Mouse (Mus musculus) splenic B cell, adult 2 months (primary cell): ENCODE results near the gene Syvn1.

Experiments
- DNase-seq: peaks from one replicate; pipeline ENCODE4 v3.0.0-alpha.2; 2011; ENCODE audit warnings: low read depth, low spot score
- H3K27me3 ChIP-seq: 2 replicates; pipeline ENCODE4 v1.6.1; 2012; ENCODE audit warnings: mild to moderate bottlenecking, low read length, moderate library complexity, mixed read lengths; ENCODE audit not compliant: control insufficient read depth, poor library complexity, insufficient read depth, severe bottlenecking
- H3K36me3 ChIP-seq: 2 replicates; pipeline ENCODE4 v1.6.1; 2012; ENCODE audit warnings: mild to moderate bottlenecking, low read length, moderate library complexity, mixed read lengths; ENCODE audit not compliant: control insufficient read depth, poor library complexity, insufficient read depth, severe bottlenecking

The Syvn1 gene

GRCm38 (mm10) chr19:6054296-6054695, 7.9 kb downstream of the Syvn1 start:
- Histone ChIP-seq H3K36me3 (peaks cover 30% of the 10 kb centered on the region), H3K27me3 (no peaks in the 10 kb centered on the region)
- no peak for DNase-seq

GRCm38 (mm10) chr19:6056696-6057095, 10.3 kb downstream of the Syvn1 start:
- no peaks in the 10 kb centered on the region for H3K27me3 ChIP-seq
- H3K36me3 ChIP-seq = peaks cover 19% of the 10 kb centered on the region
- DNase-seq = no peak

GRCm38 (mm10) chr19:6057313-6058096, 11.1 kb downstream of the Syvn1 start, which contains the start of the genes Mrpl49 and Fau:
TSS of gene Mrpl49 (minus strand) at chr19:6057785.
TSS of gene Fau (plus strand) at chr19:6057844.
- DNase-seq = peak; percentile 99
- H3K27me3 ChIP-seq = no peaks in the 10 kb centered on the region
- peaks cover 11% of the 10 kb centered on the region for H3K36me3 ChIP-seq

GRCm38 (mm10) chr19:6058513-6058912, 12.1 kb downstream of the Syvn1 start:
- H3K36me3 ChIP-seq = peaks cover 5% of the 10 kb centered on the region
- H3K27me3 ChIP-seq = no peaks in the 10 kb centered on the region
- DNase-seq = no peak

GRCm38 (mm10) chr19:6058966-6059365, 12.6 kb downstream of the Syvn1 start:
- no peak for DNase-seq

GRCm38 (mm10) chr19:6061021-6061533, 14.7 kb downstream of the Syvn1 start, which contains the start of gene Znhit2:
TSS of gene Znhit2 (plus strand) at chr19:6061192.
- no peaks in the 10 kb centered on the region for H3K27me3 ChIP-seq
- DNase-seq = peak; percentile 94

More at GRCm38 (mm10) chr19:6058966-6059365, 12.6 kb downstream of the Syvn1 start:
- Histone ChIP-seq H3K27me3 (no peaks in the 10 kb centered on the region), H3K36me3 (peaks cover 5% of the 10 kb centered on the region)

GRCm38 (mm10) chr19:6061641-6062302, 15.4 kb downstream of the Syvn1 start:
- H3K27me3 ChIP-seq = no peaks in the 10 kb centered on the region
- H3K36me3 ChIP-seq = peaks cover 3% of the 10 kb centered on the region
- peak; percentile 66 for DNase-seq

More at GRCm38 (mm10) chr19:6061021-6061533, 14.7 kb downstream of the Syvn1 start, which contains the start of gene Znhit2:
- H3K36me3 ChIP-seq = peaks cover 3% of the 10 kb centered on the region

GRCm38 (mm10) chr19:6062418-6062817, 16.0 kb downstream of the Syvn1 start:
- H3K27me3 ChIP-seq = no peaks in the 10 kb centered on the region
- H3K36me3 ChIP-seq = peaks cover 3% of the 10 kb centered on the region
- DNase-seq = no peak

- peaks cover 3% of the 10 kb centered on the region for H3K36me3 ChIP-seq
Observed at GRCm38 (mm10) chr19:6063081-6063480, 16.7 kb downstream of the Syvn1 start.

GRCm38 (mm10) chr19:6066571-6066970, 20.2 kb downstream of the Syvn1 start:
- DNase-seq = no peak
- no peaks in the 10 kb centered on the region for H3K27me3 ChIP-seq
- H3K36me3 ChIP-seq = no peaks in the 10 kb centered on the region

More at GRCm38 (mm10) chr19:6063081-6063480, 16.7 kb downstream of the Syvn1 start:
- no peaks in the 10 kb centered on the region for H3K27me3 ChIP-seq
- DNase-seq = no peak

- Histone ChIP-seq H3K36me3 (no peaks in the 10 kb centered on the region), H3K27me3 (no peaks in the 10 kb centered on the region)
- DNase-seq = peak; percentile 90
Observed at GRCm38 (mm10) chr19:6067011-6067723, 20.8 kb downstream of the Syvn1 start.

GRCm38 (mm10) chr19:6067724-6068415, 21.5 kb downstream of the Syvn1 start, which contains the start of gene Tm7sf2:
TSS of gene Tm7sf2 (minus strand) at chr19:6068373.
- peak; percentile 87 for DNase-seq
- no peaks in the 10 kb centered on the region for H3K27me3 ChIP-seq
- no peaks in the 10 kb centered on the region; the same call in 1 of the 2 replicates for H3K36me3 ChIP-seq

GRCm38 (mm10) chr19:6068951-6069350, 22.6 kb downstream of the Syvn1 start:
- no peaks in the 10 kb centered on the region for H3K27me3 ChIP-seq
- no peaks in the 10 kb centered on the region; the same call in 1 of the 2 replicates for H3K36me3 ChIP-seq
- peak; percentile 38 for DNase-seq

GRCm38 (mm10) chr19:6069851-6070250, 23.5 kb downstream of the Syvn1 start:
- H3K27me3 ChIP-seq = no peaks in the 10 kb centered on the region
- H3K36me3 ChIP-seq = no peaks in the 10 kb centered on the region; the same call in 1 of the 2 replicates
- no peak for DNase-seq
